Mouse (Mus musculus): ENCODE results near the gene Srebf1. TPM values are rescaled to one million over a fixed set of nuclear protein-coding genes. Genes with fewer than 3 reads are reported as not detected.

Srebf1 gene
- polyA plus RNA-seq, 1 experiment from 2014 or later: 66.1 TPM

DNA sequence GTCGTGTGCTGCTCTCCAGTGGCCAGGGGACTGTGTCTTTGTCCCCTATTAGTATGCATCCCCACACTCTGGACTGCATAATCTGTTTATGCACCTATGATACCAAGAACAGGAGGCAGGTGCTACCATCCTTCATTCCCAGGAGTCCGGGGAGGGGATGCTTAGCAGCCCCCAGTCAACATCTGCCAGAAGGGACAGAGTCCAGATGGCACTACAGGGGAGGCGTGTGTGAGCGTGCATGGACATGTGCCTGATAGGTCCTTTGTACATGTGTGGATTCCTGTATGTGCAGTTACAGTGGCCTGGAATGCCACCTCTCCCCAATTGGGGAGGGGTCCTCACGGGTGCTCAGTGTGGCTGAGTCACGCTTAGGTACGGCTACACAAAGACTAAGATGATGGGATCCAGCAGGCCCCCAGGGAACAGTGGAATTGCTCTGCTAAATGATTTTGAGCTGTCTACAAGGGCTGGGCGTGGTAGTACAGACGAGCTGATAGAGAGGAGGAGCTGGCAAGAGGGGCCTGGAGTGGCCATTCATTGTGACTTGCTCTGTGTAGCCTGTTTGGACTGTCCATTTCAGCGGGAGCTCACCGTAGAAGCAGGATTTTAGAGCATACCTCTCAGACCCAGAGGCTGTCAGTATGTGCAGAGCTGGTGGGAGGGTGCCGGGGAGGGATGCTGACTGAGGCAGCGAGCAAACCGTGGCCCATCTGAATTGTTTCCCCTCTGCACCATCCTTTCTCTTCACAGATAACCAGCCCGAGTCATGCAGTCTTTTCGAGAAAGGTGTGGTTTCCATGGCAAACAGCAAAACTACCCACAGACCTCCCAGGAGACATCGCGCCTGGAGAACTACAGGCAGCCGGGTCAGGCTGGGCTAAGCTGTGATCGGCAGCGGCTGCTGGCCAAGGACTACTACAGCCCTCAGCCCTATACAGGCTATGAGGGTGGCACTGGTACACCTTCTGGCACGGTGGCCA lies 37.7 kb downstream of the Srebf1 start:
- H3K27ac ChIP-seq: peak overlapping the region; percentile 70
- no peak overlapping the region for H3K4me3 ChIP-seq
- H3K36me3 ChIP-seq (replicated peaks): peaks cover 64% of the 10 kb centered on the region
- DNase-seq (ENCODE audit: extremely low spot score, low spot score): no peak
- 73% methylated on average over 22 of the region's 22 CpGs for WGBS
- H3K9me3 ChIP-seq: no peaks in the 10 kb centered on the region
- H3K4me1 ChIP-seq: peaks cover 63% of the 10 kb centered on the region
- H3K27me3 ChIP-seq (ENCODE audit: poor library complexity, severe bottlenecking): no peaks in the 10 kb centered on the region

DNA sequence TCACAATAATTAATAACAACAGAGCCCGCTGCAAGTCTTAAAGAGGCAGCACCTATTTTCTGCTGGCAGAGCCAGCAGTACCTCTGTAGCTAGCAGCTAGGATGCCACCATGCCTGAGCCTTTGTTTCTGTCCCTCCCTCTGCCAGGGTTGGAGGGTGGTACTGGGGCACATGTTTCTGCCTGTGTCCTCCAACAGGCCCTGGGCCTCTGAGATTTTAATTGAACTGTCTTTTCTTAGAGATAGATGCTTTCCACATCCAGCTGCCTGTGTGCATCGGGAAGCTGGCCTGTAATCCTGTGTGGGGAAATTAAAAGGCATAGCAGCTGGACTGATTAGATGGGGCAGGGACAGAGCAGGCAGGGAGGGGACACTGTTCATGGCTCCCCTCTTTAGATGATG lies 39.6 kb downstream of the Srebf1 start:
- Histone ChIP-seq H3K27me3 (ENCODE audit: poor library complexity, severe bottlenecking) (peaks cover 8% of the 10 kb centered on the region; the same call in 1 of the 2 replicates), H3K27ac (peak overlapping the region; percentile 62), H3K36me3 (replicated peaks) (peaks cover 54% of the 10 kb centered on the region), H3K4me3 (no peak overlapping the region), H3K4me1 (peaks cover 76% of the 10 kb centered on the region), H3K9me3 (no peaks in the 10 kb centered on the region)
- no peak for DNase-seq (ENCODE audit: extremely low spot score, low spot score)
- WGBS: 68% methylated on average over 2 of the region's 2 CpGs

DNA sequence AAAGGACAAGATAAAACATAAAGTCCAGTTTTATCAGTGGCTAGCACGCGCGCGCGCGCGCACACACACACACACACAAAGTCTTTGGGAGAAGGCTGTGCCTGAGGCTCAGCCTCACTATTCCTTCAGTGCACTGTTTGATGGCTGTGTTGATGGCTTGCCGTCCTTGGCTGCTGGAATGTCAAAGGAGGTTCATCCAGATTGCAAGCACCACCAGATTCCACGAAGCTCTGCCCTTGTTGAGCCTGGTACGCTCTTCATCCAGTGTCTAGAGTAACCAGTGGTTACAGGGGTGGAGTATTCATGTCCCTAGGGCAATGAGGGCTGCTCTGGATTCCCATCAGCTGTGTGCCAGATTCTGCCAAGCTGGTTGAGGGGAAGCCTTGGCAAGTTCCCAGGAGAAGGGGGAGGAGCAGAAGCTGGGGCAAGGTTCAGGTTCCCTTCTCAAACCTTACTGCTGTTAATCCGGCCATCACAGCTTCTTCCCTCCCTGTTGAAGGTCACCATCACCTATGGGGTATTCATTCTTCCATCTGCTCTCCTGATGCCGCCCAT lies 40.2 kb downstream of the Srebf1 start:
- Histone ChIP-seq H3K27ac (peak overlapping the region; percentile 62), H3K27me3 (ENCODE audit: poor library complexity, severe bottlenecking) (peaks cover 11% of the 10 kb centered on the region; the same call in 1 of the 2 replicates), H3K4me1 (peaks cover 82% of the 10 kb centered on the region), H3K9me3 (no peaks in the 10 kb centered on the region), H3K36me3 (replicated peaks) (peaks cover 49% of the 10 kb centered on the region), H3K4me3 (no peak overlapping the region)
- no peak for DNase-seq (ENCODE audit: extremely low spot score, low spot score)
- WGBS: 93% methylated on average over 12 of the region's 12 CpGs

DNA sequence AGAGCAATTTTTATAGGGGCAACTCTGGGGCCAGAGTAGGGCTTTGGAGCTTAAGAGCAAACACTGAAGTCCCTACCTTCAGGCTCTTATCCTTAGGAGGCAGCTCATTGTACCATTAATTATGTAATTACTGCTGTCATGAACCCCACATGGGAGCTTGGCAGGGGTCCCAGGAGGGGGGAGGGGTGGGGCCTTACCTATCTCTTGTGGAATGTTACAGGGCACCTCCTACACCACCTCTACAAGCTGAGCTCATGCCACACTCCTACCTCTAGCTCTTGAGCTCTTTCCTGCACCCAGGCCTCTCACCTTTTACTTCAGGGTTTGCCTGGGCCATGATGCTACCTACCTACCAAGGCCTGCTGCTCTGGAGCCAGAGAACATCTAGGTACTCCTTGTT lies 43.9 kb downstream of the Srebf1 start:
- H3K4me3 ChIP-seq: no peak overlapping the region

DNA sequence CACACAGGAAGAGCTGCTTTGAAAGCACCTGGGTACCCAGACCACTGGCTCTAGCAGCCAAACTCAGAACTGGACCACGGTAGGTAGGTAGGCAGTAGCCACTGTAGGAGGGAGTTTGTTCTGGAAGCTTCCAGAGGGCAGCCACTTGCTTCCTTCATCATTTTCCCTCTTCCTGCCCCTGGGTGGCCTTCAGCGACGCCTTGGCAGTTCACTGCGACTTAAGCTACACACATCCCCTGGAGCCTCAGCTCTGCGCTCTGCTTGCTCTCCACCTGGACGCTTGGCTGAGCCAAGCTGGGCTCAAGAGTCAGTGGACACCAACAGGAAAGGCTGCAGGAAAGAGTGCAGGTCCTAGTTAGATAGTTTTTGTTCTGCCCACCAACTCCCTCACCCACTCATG lies 44.4 kb downstream of the Srebf1 start:
- Histone ChIP-seq H3K9me3 (no peaks in the 10 kb centered on the region), H3K27ac (peak overlapping the region; percentile 86), H3K36me3 (replicated peaks) (peaks cover 34% of the 10 kb centered on the region), H3K27me3 (ENCODE audit: poor library complexity, severe bottlenecking) (peaks cover 16% of the 10 kb centered on the region), H3K4me1 (peaks cover 93% of the 10 kb centered on the region), H3K4me3 (peak overlapping the region; percentile 63)
- DNase-seq (ENCODE audit: extremely low spot score, low spot score): no peak
- 54% methylated on average over 6 of the region's 6 CpGs for WGBS

More for the DNA sequence above, 43.9 kb downstream of the Srebf1 start:
- Histone ChIP-seq H3K36me3 (replicated peaks) (peaks cover 29% of the 10 kb centered on the region), H3K9me3 (no peaks in the 10 kb centered on the region), H3K4me1 (peaks cover 93% of the 10 kb centered on the region), H3K27me3 (ENCODE audit: poor library complexity, severe bottlenecking) (peaks cover 16% of the 10 kb centered on the region), H3K27ac (peak overlapping the region; percentile 86; the same call in 1 of the 2 replicates)
- DNase-seq (ENCODE audit: extremely low spot score, low spot score): no peak

DNA sequence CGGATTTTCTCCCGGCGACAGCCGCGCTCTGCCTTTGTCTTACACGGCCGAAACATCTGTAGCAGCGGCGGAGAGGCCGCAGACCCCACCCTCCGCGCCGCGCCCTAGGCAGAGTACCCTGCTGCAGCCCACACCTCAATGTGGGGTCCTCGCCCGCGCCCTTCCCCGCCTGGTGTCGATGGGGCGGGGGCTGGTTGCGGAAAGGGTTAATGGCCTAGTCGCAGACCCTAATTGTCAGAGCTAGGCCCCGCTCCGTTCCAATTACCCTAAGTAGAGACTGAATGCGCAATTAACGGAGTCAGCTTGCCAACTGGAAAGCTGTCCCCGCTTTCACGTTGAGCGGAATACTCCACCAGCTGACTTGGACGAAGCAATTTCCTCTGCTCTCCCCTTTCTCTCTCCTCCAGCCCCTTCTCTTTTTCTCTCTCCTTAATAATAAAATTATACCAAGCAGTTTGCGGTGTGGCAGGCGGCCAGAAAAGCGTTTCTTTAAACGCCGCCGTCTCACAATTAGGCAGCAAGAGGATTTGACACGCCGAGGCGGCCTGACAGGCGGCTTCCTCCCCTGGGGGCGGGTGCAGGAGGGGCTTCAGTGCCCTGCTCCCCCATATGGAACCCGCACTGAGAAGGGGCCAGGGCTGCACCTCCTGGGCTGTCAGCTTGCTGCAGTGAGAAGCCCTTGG lies 45.3 kb downstream of the Srebf1 start:
- peaks cover 93% of the 10 kb centered on the region for H3K4me1 ChIP-seq
- H3K4me3 ChIP-seq: peak overlapping the region; percentile 63
- peaks cover 35% of the 10 kb centered on the region for H3K36me3 ChIP-seq (replicated peaks)
- DNase-seq (ENCODE audit: extremely low spot score, low spot score): peak; percentile 71
- H3K9me3 ChIP-seq: no peaks in the 10 kb centered on the region
- H3K27me3 ChIP-seq (ENCODE audit: poor library complexity, severe bottlenecking): peaks cover 16% of the 10 kb centered on the region
- WGBS: under 1% methylated on average over 42 of the region's 42 CpGs
- H3K27ac ChIP-seq: peak overlapping the region; percentile 86

DNA sequence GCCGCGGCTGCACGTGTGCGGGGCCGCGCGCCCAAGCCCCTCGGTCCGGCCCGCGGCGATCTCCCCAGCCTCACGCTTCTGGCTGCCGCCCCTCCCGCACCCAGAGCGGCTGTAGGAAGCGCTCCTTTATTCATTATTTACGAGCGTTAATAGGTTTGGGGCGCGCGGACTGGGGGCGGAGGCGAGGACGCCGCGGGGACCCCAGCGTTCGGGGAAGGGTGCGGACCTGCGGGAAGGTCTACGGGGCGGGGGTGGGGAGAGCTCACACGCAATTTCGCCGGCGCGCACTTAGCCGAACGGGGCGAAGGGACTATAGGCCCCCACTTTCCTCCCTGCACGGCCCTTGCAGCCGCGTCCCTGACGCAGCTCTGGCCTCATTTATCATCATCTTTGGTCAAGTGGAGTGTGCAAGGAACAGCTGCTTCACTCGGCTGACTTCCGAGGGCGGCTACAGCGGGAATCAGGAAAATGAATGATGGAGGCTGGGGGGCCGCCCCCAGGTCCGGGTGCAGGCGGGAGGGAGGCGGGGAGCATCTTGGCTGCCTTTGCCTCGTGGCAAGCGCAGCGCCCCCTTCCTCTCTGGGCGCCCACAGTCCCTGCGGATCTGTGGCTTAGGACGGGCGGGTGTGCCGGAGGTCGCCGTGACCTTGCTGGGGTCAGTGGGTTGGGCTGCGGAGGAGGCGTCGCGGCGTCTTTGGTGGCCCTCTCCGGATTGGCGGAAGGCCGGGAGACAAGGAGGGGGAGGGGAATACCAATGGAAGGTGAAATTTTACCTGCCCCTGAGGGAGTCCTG lies 46.0 kb downstream of the Srebf1 start:
- peaks cover 16% of the 10 kb centered on the region for H3K27me3 ChIP-seq (ENCODE audit: poor library complexity, severe bottlenecking)
- H3K4me1 ChIP-seq: peaks cover 92% of the 10 kb centered on the region
- H3K27ac ChIP-seq: peak overlapping the region; percentile 86
- WGBS: under 1% methylated on average over 70 of the region's 71 CpGs
- peak; percentile 81 for DNase-seq (ENCODE audit: extremely low spot score, low spot score)
- peaks cover 42% of the 10 kb centered on the region for H3K36me3 ChIP-seq (replicated peaks)
- peak overlapping the region; percentile 63 for H3K4me3 ChIP-seq
- no peaks in the 10 kb centered on the region for H3K9me3 ChIP-seq

DNA sequence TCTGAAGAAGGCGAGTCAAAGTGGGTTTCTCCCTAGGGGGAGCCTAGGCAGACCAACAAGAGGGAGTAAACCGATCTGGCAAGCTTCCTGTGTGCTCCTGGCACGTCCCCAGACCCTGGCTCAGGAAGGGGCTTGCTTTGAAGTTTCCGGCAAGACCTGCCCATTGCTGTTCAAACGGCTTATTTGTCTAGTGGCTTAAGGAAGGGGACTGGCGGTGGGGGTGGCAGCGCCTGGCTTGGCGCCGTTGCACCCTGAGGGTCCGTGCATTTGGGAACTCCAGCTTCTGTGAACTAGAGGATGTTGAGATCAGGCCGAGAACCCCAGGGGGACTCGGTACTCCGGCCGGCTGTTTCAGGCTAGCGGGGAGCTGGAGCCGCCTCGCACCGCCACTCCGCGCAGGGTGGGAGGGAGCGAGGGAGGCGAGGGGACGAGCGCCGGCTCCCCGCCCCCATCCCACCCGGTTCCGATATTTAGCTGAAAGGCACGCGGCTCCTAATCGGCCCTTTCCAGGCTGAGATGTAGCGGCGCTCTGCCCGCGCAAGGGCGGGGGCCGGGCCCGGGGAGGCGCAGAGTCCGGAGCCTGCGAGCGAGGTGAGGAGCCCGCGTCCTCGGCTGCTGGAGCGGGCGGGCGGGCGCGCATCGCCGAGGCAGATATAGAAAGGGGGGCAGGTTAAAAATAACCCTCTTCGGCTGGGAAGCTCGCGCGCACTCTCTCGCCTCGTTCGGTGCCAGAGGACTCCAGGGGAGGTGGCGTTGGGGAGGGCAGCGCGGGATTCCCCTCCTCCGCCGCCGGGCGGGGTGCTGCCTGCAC lies 46.8 kb downstream of the Srebf1 start:
- Histone ChIP-seq H3K4me1 (peaks cover 91% of the 10 kb centered on the region), H3K27me3 (ENCODE audit: poor library complexity, severe bottlenecking) (peaks cover 16% of the 10 kb centered on the region), H3K36me3 (replicated peaks) (peaks cover 43% of the 10 kb centered on the region), H3K4me3 (peak overlapping the region; percentile 63), H3K9me3 (no peaks in the 10 kb centered on the region), H3K27ac (peak overlapping the region; percentile 86)
- peak; percentile 53 for DNase-seq (ENCODE audit: extremely low spot score, low spot score)
- under 1% methylated on average over 66 of the region's 66 CpGs for whole genome bisulfite sequencing

DNA sequence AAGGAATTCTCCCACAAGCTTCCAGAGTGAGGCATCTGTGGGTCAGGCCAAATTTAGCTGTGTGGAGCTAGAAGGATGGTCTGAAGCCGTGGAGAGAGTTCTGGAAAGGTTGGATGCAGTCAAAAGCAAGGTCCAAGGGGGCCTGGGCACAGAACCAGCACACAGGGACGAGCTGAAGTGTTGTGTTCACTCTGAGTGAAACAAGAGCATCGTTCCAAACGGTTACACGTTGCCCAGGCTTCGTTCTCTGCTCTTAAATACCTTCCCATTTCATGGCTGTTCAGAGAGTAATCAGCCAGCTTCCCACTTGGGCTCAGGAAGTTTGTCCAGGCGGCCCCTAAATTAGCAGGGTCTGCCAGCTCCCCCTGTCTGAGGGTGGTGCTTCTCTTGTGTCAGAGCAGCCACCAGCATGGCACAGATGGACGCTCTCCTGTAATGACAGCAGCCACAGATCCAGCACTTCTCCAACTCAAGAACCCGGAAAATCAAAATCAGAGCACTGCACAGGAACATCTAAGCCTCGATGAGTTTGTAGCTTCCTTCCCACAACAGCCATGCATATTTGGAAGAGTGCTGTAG lies 48.7 kb downstream of the Srebf1 start:
- 83% methylated on average over 10 of the region's 10 CpGs for WGBS
- DNase-seq (ENCODE audit: extremely low spot score, low spot score): no peak
- no peak overlapping the region for H3K4me3 ChIP-seq
- peaks cover 90% of the 10 kb centered on the region for H3K4me1 ChIP-seq
- H3K27ac ChIP-seq: no peak overlapping the region
- H3K9me3 ChIP-seq: no peaks in the 10 kb centered on the region
- H3K36me3 ChIP-seq (replicated peaks): peaks cover 48% of the 10 kb centered on the region
- peaks cover 16% of the 10 kb centered on the region for H3K27me3 ChIP-seq (ENCODE audit: poor library complexity, severe bottlenecking)

DNA sequence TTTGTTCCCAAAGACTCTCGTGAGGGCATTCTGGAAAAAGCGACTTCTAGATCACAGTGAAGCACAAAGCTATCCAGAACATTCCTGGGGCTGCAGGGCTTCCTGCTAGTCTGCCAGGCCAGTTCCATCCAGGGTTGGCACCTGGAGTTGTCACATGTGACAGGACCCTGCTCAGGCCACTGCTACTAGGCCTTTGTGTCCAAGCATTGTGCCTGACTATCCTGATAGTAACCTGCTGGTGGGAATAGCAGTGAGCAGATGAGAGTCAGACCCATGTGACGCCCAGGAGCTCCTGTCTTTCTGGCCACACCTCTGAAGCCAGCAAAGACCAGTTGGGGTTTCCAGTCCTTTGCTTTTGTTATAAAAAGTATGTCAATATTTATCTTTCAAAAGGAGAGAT lies 50.3 kb downstream of the Srebf1 start:
- H3K36me3 ChIP-seq (replicated peaks): peaks cover 45% of the 10 kb centered on the region
- H3K9me3 ChIP-seq: no peaks in the 10 kb centered on the region
- H3K4me3 ChIP-seq: no peak overlapping the region
- H3K27me3 ChIP-seq (ENCODE audit: poor library complexity, severe bottlenecking): peaks cover 5% of the 10 kb centered on the region; the same call in 1 of the 2 replicates
- DNase-seq (ENCODE audit: extremely low spot score, low spot score): no peak
- WGBS: 81% methylated on average over 3 of the region's 3 CpGs
- H3K4me1 ChIP-seq: peaks cover 90% of the 10 kb centered on the region
- no peak overlapping the region for H3K27ac ChIP-seq

DNA sequence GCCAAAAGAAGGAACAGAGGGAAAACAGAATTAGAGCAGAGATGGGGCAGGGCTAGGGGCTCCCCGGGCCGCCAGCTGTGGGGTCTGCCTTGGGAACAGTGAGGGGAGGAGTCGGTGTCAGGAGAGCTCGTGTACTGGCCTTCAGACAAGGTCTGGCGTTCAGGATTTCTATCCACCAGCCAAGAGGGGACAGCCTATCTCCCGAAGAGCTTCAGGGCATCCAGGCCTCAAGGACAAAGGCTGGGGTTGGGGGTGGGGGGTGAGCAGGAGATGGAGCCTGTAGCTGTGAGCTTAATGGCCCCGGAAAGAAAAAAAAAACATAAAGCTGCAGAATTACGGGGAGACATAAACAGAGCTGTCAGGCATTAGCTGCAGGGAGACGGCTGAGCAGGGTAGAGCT lies 53.6 kb downstream of the Srebf1 start:
- WGBS: 50% methylated on average over 9 of the region's 9 CpGs
- no peaks in the 10 kb centered on the region for H3K9me3 ChIP-seq
- H3K27me3 ChIP-seq (ENCODE audit: poor library complexity, severe bottlenecking): no peaks in the 10 kb centered on the region; the same call in 1 of the 2 replicates
- DNase-seq (ENCODE audit: extremely low spot score, low spot score): no peak
- no peak overlapping the region for H3K4me3 ChIP-seq
- H3K36me3 ChIP-seq (replicated peaks): peaks cover 52% of the 10 kb centered on the region
- H3K4me1 ChIP-seq: peaks cover 80% of the 10 kb centered on the region
- peak overlapping the region; percentile 62 for H3K27ac ChIP-seq

Measured in forebrain, embryonic 10.5 days (tissue).